Mouse (Mus musculus) forebrain, postnatal 0 days (tissue): ENCODE measurements around the gene Efnb2. TPM values are rescaled to one million over a fixed set of nuclear protein-coding genes. Genes with fewer than 3 reads are reported as not detected.

Experiments
- ATAC-seq: fragments of 200-750 bp; cut with Nextera tagmentation; 2 replicates; pipeline ENCODE4 v1.8.0; 2017; ENCODE audit warnings: mild to moderate bottlenecking, moderate library complexity
- DNase-seq: peaks from one replicate; pipeline ENCODE4 v3.0.0-alpha.2; 2015
- H3K27ac ChIP-seq: fragments of 300-500 bp; sonication (generic); 2 replicates; pipeline ENCODE4 v1.5.1; 2014; ENCODE audit warnings: low read depth, mild to moderate bottlenecking, antibody characterized with exemption, low read length, moderate library complexity, mixed read lengths
- H3K27me3 ChIP-seq: fragments of 300-500 bp; sonication (generic); 2 replicates; pipeline ENCODE4 v1.6.1; 2014; ENCODE audit warnings: mild to moderate bottlenecking, low read length, mixed read lengths; ENCODE audit not compliant: insufficient read depth
- H3K36me3 ChIP-seq: fragments of 300-500 bp; sonication (generic); 2 replicates; pipeline ENCODE4 v1.6.1; 2014; ENCODE audit warnings: mild to moderate bottlenecking, moderate library complexity; ENCODE audit not compliant: insufficient read depth
- H3K4me1 ChIP-seq: fragments of 300-500 bp; sonication (generic); 2 replicates; pipeline ENCODE4 v1.6.1; 2014; ENCODE audit warnings: antibody characterized with exemption; ENCODE audit not compliant: insufficient read depth
- H3K4me2 ChIP-seq: fragments of 300-500 bp; sonication (generic); 2 replicates; pipeline ENCODE4 v1.6.1; 2014; ENCODE audit warnings: low read depth, mild to moderate bottlenecking, moderate library complexity
- H3K4me3 ChIP-seq: fragments of 300-500 bp; sonication (generic); 2 replicates; pipeline ENCODE4 v1.5.1; 2014; ENCODE audit warnings: low read depth, low read length, mixed read lengths
- H3K9ac ChIP-seq: fragments of 300-500 bp; sonication (generic); 2 replicates; pipeline ENCODE4 v1.6.1; 2014; ENCODE audit warnings: mild to moderate bottlenecking
- H3K9me3 ChIP-seq: fragments of 300-500 bp; sonication (generic); 2 replicates; pipeline ENCODE4 v1.6.1; 2016; ENCODE audit warnings: low read length
- CTCF ChIP-seq: sonication (generic); IDR thresholded peaks from 2 replicates; pipeline ENCODE4 v1.5.1; 2016; ENCODE audit warnings: antibody characterized with exemption, control low read depth, low read depth
- WGBS: fragments of 180-500 bp; shearing (Covaris S2); extraction: QIAGEN DNeasy Blood & Tissue Kit; methylation state at CpG from one replicate; pipeline ENCODE4 v1.1.7; 2014; 5-methylcytosine and 5-hydroxymethylcytosine counted together
- polyA plus RNA-seq: library from polyadenylated mRNA; unstranded; fragments of >200 nt; fragmentation: Nextera tagmentation; extraction: Ambion mirVana; gene quantifications from 2 replicates; pipeline ENCODE4 v1.2.1, GENCODE M21; 2015
- total RNA-seq: library from RNA; depleted of rRNA; stranded (reverse); fragments of >200 nt; gene quantifications from 2 replicates; pipeline ENCODE4 v1.2.3, GENCODE M21; 2014

Efnb2 gene
- total and polyA plus RNA-seq, 2 experiments from 2014 or later = 29.6 to 53.5 TPM

DNA sequence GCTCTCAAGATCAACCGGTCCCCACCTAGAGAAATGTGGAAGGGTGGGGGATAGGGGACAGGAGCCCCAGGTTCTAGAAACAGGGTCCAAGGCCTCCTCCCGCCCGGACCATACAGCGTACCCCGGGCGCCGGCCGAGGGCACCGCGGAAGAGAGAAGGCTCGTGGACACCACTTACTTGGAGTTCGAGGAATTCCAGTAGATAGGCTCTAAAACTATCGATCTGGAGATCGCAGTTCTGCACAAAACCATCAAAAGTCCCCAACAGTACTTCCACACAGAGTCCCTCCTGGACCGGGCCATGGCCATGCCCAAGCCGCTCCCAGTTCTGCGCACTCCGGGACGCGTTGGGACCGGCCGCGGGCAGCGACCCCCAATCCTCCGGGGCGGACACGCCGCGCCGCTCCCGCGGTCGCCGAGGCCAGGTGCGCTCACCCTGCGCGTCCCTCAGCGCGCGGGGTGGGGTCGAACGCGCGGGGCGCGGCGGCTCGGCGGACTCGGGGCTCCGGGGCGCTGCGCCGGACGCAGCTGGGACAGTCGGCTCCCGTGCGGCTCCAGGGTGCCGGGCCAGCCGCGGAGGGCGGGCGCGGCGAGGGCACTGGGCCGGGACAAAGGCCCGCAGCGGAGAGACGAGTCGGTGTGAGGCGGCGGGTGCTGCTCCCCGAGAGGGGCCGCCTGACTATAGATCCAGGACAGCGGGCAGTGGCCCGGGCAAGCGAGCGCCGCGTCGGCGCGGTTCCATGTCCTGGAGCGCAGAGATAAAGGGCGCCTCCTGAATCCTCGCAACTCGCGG lies 539 bp downstream of the Efnb2 start:
- Histone ChIP-seq H3K9ac (peak overlapping the region; percentile 87), H3K36me3 (no peaks in the 10 kb centered on the region), H3K27me3 (no peaks in the 10 kb centered on the region), H3K27ac (peak overlapping the region; percentile 92), H3K4me1 (no peaks in the 10 kb centered on the region), H3K4me3 (peak overlapping the region; percentile 93), H3K9me3 (no peaks in the 10 kb centered on the region), H3K4me2 (peak overlapping the region; percentile 82)
- WGBS = under 1% methylated on average over 84 of the region's 88 CpGs
- ATAC-seq (no peak; the same call in 1 of the 2 replicates), DNase-seq (peak; percentile 60)
- no peak for TF ChIP-seq CTCF

GRCm38 (mm10) chr8:8659503-8660306 lies 1.3 kb downstream of the Efnb2 start:
- 1% methylated on average over 53 of the region's 53 CpGs for WGBS
- Histone ChIP-seq H3K9me3 (no peaks in the 10 kb centered on the region), H3K36me3 (no peaks in the 10 kb centered on the region), H3K27me3 (no peaks in the 10 kb centered on the region), H3K4me1 (peaks cover 6% of the 10 kb centered on the region), H3K4me2 (peak overlapping the region; percentile 82), H3K4me3 (peak overlapping the region; percentile 93), H3K9ac (peak overlapping the region; percentile 87), H3K27ac (peak overlapping the region; percentile 92)
- DNase-seq (peak; percentile 70), ATAC-seq (no peak)
- 0 out of 2 replicates have a peak, but pooled peaks have one; percentile 1 for TF ChIP-seq CTCF

DNA sequence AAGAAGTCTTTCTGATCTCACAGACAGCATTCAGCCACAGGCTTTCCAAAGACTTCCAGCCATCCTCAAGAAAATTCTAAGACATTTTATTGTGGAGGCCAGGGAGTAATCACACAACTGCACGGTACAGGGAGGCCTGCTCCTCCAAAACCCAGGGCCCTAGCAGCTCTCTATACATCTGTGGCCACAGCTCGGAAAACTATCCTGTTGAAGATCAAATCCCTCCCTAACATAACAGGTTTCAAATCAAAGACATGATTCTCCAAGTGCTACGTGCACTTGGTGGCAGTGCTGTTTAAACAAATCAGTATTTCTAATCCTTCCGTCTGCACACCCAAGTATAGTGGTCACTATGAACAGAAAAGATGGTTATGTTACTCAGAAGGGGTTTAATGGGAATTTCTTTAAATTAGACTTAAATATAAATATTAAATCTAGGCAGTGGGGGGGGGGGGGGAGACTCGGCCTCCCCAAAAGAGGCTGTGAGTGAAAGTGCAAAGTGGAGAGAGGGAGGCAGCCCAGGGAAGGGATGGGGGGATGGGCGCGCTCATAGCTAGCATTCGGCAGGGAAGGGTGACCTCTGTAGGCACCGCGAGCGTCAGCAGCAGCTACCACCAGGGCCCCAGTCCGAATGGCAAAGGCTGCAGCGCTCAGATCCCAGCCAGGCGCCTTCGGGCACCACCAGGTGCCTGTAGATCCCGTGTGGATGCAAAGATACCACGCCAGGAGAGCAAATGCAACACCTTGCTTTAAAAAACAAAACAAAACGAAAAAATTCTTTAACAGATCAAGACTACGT lies 2.4 kb downstream of the Efnb2 start:
- H3K9ac ChIP-seq = peak overlapping the region; percentile 87
- H3K36me3 ChIP-seq = no peaks in the 10 kb centered on the region
- H3K27ac ChIP-seq = peak overlapping the region; percentile 92
- 1% methylated on average over 19 of the region's 19 CpGs for WGBS
- DNase-seq (peak; percentile 91), ATAC-seq (peak; percentile 33; the same call in 1 of the 2 replicates)
- no peaks in the 10 kb centered on the region for H3K27me3 ChIP-seq
- H3K4me2 ChIP-seq = peak overlapping the region; percentile 82
- H3K4me3 ChIP-seq = peak overlapping the region; percentile 93
- H3K9me3 ChIP-seq = no peaks in the 10 kb centered on the region
- H3K4me1 ChIP-seq = peaks cover 17% of the 10 kb centered on the region
- TF ChIP-seq CTCF = peak; percentile 80

DNA sequence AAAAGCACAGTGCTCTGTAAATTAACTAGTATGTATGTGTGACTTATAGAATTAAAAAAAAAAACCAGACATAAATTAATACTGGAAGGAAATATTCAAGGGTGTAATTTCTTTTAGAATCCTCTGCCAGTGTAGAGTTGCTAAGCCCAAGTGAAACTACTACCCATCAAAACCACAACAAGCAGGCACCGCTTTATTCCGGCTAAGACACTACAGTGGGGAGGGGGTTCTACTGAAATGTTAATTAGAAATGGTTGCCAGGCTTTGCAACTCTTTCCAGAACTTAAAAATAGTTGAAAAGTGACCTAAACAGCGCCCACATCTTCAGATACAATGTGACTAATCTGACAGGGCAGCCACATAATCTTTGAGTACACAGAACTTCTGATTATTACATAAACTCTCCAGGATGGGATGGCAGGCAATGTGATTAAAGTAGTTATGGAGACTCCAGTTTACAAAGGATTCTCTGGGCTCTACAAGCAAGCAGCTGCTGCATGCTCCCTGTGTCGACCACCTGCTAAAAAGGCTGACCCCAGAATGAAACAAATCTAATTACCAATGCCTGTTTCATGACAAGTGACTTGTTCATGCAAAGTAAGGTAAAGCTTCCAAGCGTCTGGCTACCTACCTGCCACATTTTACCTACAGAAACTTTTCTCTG lies 3.2 kb downstream of the Efnb2 start:
- 9% methylated on average over 5 of the region's 5 CpGs for WGBS
- TF ChIP-seq CTCF = no peak
- Histone ChIP-seq H3K9ac (peak overlapping the region; percentile 87), H3K4me1 (peaks cover 25% of the 10 kb centered on the region), H3K4me2 (peak overlapping the region; percentile 82), H3K27me3 (no peaks in the 10 kb centered on the region), H3K4me3 (peak overlapping the region; percentile 93), H3K36me3 (no peaks in the 10 kb centered on the region), H3K9me3 (no peaks in the 10 kb centered on the region), H3K27ac (peak overlapping the region; percentile 84)
- ATAC-seq (no peak), DNase-seq (peak; percentile 54)

- no peaks in the 10 kb centered on the region for H3K27me3 ChIP-seq
- no peak for ATAC-seq
- no peaks in the 10 kb centered on the region for H3K9me3 ChIP-seq
- peaks cover 30% of the 10 kb centered on the region for H3K4me1 ChIP-seq
- 6% methylated on average over 14 of the region's 14 CpGs for WGBS
- H3K4me3 ChIP-seq = peak overlapping the region; percentile 93
- H3K36me3 ChIP-seq = no peaks in the 10 kb centered on the region
- peak overlapping the region; percentile 87 for H3K9ac ChIP-seq
- H3K4me2 ChIP-seq = peak overlapping the region; percentile 82
- DNase-seq = peak; percentile 75
- no peak for TF ChIP-seq CTCF
- peak overlapping the region; percentile 84 for H3K27ac ChIP-seq
Observed at GRCm38 (mm10) chr8:8656578-8657441, 4.2 kb downstream of the Efnb2 start.
